Mouse (Mus musculus) liver, embryonic 14.5 days (tissue): ENCODE results near the gene Ak8.

Experiments used
- CTCF ChIP-seq: IDR thresholded peaks from 2 replicates; pipeline ENCODE4 v1.5.1; 2016; ENCODE audit warnings: antibody characterized with exemption, low read depth, control low read depth
- EP300 ChIP-seq: IDR thresholded peaks from 2 replicates; pipeline ENCODE4 v1.6.1; 2016; ENCODE audit warnings: antibody characterized with exemption, low read depth

DNA sequence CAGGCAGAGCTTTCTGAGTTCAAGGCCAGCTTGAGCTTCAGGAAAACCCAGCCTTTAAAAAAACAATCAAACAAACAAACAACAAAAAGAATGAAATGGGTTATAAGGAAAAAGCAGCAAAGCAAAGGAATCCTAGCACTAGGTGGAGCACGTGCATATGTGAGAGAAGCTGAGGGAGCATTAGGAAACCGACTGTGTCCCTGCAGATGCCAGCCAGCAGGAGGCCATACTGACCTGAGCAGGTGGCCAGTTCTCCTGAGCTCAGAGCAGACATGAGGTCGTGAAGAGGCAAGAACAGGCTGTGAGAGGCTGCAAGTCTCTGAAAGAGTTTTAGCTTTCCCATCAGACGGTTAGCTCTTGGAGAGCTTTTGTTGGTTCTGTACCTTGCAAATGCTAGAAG is 129.3 kb downstream of the Ak8 start:
- peak; percentile 60 for TF ChIP-seq CTCF
- no peak for TF ChIP-seq EP300
